Mouse (Mus musculus) MEL (cell line): ENCODE results near the gene Tprkb. TPM values are rescaled to one million over a fixed set of nuclear protein-coding genes. Genes with fewer than 3 reads are reported as not detected.

ENCODE experiments used
- DNase-seq: peaks from one replicate; pipeline ENCODE4 v3.0.0; 2011; ENCODE audit warnings: low read depth, low spot score
- H3K27ac ChIP-seq: 2 replicates; pipeline ENCODE4 v1.5.1; 2012; ENCODE audit warnings: low read depth, mild to moderate bottlenecking, control low read depth, low read length, moderate library complexity; ENCODE audit not compliant: control insufficient read depth
- H3K27me3 ChIP-seq, 2 experiments: fragments of 150-350 bp in 1 of 2; sonication (generic) in 1 of 2; 2 replicates each; pipeline ENCODE4 v1.6.1; 2012; ENCODE audit warnings: low read length in 2 of 2, mild to moderate bottlenecking in 2 of 2, improper control_type of control experiment in 1 of 2, moderate library complexity in 1 of 2; ENCODE audit not compliant: insufficient read depth in 2 of 2, control insufficient read depth in 1 of 2
- H3K36me3 ChIP-seq, 2 experiments: 2 replicates each; pipeline ENCODE4 v1.6.1; 2012 to 2014; ENCODE audit warnings: low read length in 2 of 2, improper control_type of control experiment in 1 of 2, inconsistent platforms in 1 of 2, mild to moderate bottlenecking in 1 of 2; ENCODE audit not compliant: insufficient read depth in 2 of 2, control insufficient read depth in 1 of 2
- H3K4me1 ChIP-seq, 2 experiments: fragments of 150-350 bp in 1 of 2; sonication (generic) in 1 of 2; 2 replicates each; pipeline ENCODE4 v1.6.1; 2012; ENCODE audit warnings: low read length in 2 of 2, improper control_type of control experiment in 1 of 2, mild to moderate bottlenecking in 1 of 2; ENCODE audit not compliant: insufficient read depth in 2 of 2, control insufficient read depth in 1 of 2
- H3K4me3 ChIP-seq, 2 experiments: fragments of 150-350 bp in 1 of 2; sonication (generic) in 1 of 2; 2 replicates each; pipeline ENCODE4 v1.5.1; 2012; ENCODE audit warnings: low read depth in 2 of 2, low read length in 2 of 2, mild to moderate bottlenecking in 2 of 2, moderate library complexity in 2 of 2, control low read depth in 1 of 2, improper control_type of control experiment in 1 of 2; ENCODE audit not compliant: control insufficient read depth in 1 of 2, insufficient read depth in 1 of 2
- H3K79me2 ChIP-seq: 2 replicates; pipeline ENCODE4 v1.6.1; 2012; ENCODE audit warnings: mild to moderate bottlenecking, low read length, moderate library complexity; ENCODE audit not compliant: control insufficient read depth, poor library complexity, insufficient read depth
- H3K9ac ChIP-seq: 2 replicates; pipeline ENCODE4 v1.6.1; 2012; ENCODE audit warnings: low read depth, mild to moderate bottlenecking, control low read depth, low read length, moderate library complexity; ENCODE audit not compliant: control insufficient read depth, poor library complexity, severe bottlenecking
- H3K9me3 ChIP-seq: fragments of 150-350 bp; sonication (generic); replicated peaks from 2 replicates; pipeline ENCODE4 v1.6.1; 2012; ENCODE audit warnings: mild to moderate bottlenecking, low read length, improper control_type of control experiment, moderate library complexity; ENCODE audit not compliant: insufficient read depth
- CHD1 ChIP-seq: IDR thresholded peaks from 2 replicates; pipeline ENCODE4 v1.6.1; 2012; ENCODE audit warnings: low read depth, mild to moderate bottlenecking, inconsistent platforms, low read length, improper control_type of control experiment
- CHD2 ChIP-seq: IDR thresholded peaks from 2 replicates; pipeline ENCODE4 v1.6.1; 2011; ENCODE audit warnings: low read length, improper control_type of control experiment
- CTCF ChIP-seq, 3 experiments: IDR thresholded peaks in 2 of 3; conservative IDR thresholded peaks in 1 of 3; 2 replicates each; pipeline ENCODE4 v1.5.1; 2011 to 2012; ENCODE audit warnings: low read length in 3 of 3, low read depth in 2 of 3, mild to moderate bottlenecking in 2 of 3, improper control_type of control experiment in 1 of 3, inconsistent platforms in 1 of 3, mixed read lengths in 1 of 3, moderate library complexity in 1 of 3; ENCODE audit not compliant: control insufficient read depth in 1 of 3, insufficient read depth in 1 of 3, poor library complexity in 1 of 3, severe bottlenecking in 1 of 3
- E2F4 ChIP-seq: IDR thresholded peaks from 2 replicates; pipeline ENCODE4 v1.6.1; 2011; ENCODE audit warnings: low read depth, low read length, improper control_type of control experiment, borderline replicate concordance
- ELF1 ChIP-seq: IDR thresholded peaks from 2 replicates; pipeline ENCODE4 v1.6.1; 2014; ENCODE audit warnings: low read depth, mild to moderate bottlenecking, inconsistent platforms, low read length, improper control_type of control experiment, moderate library complexity
- EP300 ChIP-seq, 2 experiments: IDR thresholded peaks; 2 replicates each; pipeline ENCODE4 v1.6.1; 2011; ENCODE audit warnings: improper control_type of control experiment in 2 of 2, low read length in 2 of 2, low read depth in 1 of 2, mild to moderate bottlenecking in 1 of 2
- ETS1 ChIP-seq: IDR thresholded peaks from 2 replicates; pipeline ENCODE4 v1.6.1; 2012; ENCODE audit warnings: low read depth, mild to moderate bottlenecking, inconsistent platforms, low read length, improper control_type of control experiment, moderate library complexity
- GABPA ChIP-seq: IDR thresholded peaks from 2 replicates; pipeline ENCODE4 v1.6.1; 2012; ENCODE audit warnings: low read depth, mild to moderate bottlenecking, inconsistent platforms, low read length, improper control_type of control experiment, moderate library complexity
- GATA1 ChIP-seq: IDR thresholded peaks from 2 replicates; pipeline ENCODE4 v1.6.1; 2011; ENCODE audit warnings: low read depth, low read length, improper control_type of control experiment
- HCFC1 ChIP-seq: IDR thresholded peaks from 2 replicates; pipeline ENCODE4 v1.6.1; 2012; ENCODE audit warnings: low read depth, mild to moderate bottlenecking, inconsistent platforms, low read length, improper control_type of control experiment, moderate library complexity
- JUND ChIP-seq: IDR thresholded peaks from 2 replicates; pipeline ENCODE4 v1.6.1; 2011; ENCODE audit warnings: low read depth, mild to moderate bottlenecking, improper control_type of control experiment, low read length
- KAT2A ChIP-seq: conservative IDR thresholded peaks from 2 replicates; pipeline ENCODE4 v1.6.1; 2012; ENCODE audit warnings: low read depth, low read length, improper control_type of control experiment, inconsistent platforms
- MAFK ChIP-seq: IDR thresholded peaks from 2 replicates; pipeline ENCODE4 v1.6.1; 2011; ENCODE audit warnings: low read depth, mild to moderate bottlenecking, low read length, improper control_type of control experiment, borderline replicate concordance
- MAZ ChIP-seq: IDR thresholded peaks from 2 replicates; pipeline ENCODE4 v1.6.1; 2012; ENCODE audit warnings: low read depth, mild to moderate bottlenecking, inconsistent platforms, low read length, improper control_type of control experiment
- MEF2A ChIP-seq: IDR thresholded peaks from 2 replicates; pipeline ENCODE4 v1.6.1; 2014; ENCODE audit warnings: low read depth, mild to moderate bottlenecking, inconsistent platforms, low read length, improper control_type of control experiment; ENCODE audit not compliant: poor library complexity, insufficient replicate concordance, severe bottlenecking; ENCODE audit errors: extremely low read depth
- MXI1 ChIP-seq: IDR thresholded peaks from 2 replicates; pipeline ENCODE4 v1.6.1; 2011; ENCODE audit warnings: mild to moderate bottlenecking, low read depth, low read length, improper control_type of control experiment
- MYB ChIP-seq: IDR thresholded peaks from 2 replicates; pipeline ENCODE4 v1.6.1; 2011; ENCODE audit warnings: mild to moderate bottlenecking, low read depth, low read length, improper control_type of control experiment
- MYC ChIP-seq: IDR thresholded peaks from 2 replicates; pipeline ENCODE4 v1.6.1; 2011; ENCODE audit warnings: low read depth, mild to moderate bottlenecking, low read length, improper control_type of control experiment, moderate library complexity
- NRF1 ChIP-seq: IDR thresholded peaks from 2 replicates; pipeline ENCODE4 v1.6.1; 2014; ENCODE audit warnings: low read depth, mild to moderate bottlenecking, inconsistent platforms, low read length, improper control_type of control experiment, moderate library complexity; ENCODE audit not compliant: poor library complexity, insufficient read depth, severe bottlenecking
- POLR2A ChIP-seq, 2 experiments: IDR thresholded peaks; 2 replicates each; pipeline ENCODE4 v1.6.1; 2011 to 2012; ENCODE audit warnings: low read length in 2 of 2, mild to moderate bottlenecking in 2 of 2, control low read depth in 1 of 2, improper control_type of control experiment in 1 of 2, low read depth in 1 of 2, moderate library complexity in 1 of 2; ENCODE audit not compliant: control insufficient read depth in 1 of 2, insufficient read depth in 1 of 2, poor library complexity in 1 of 2
- POLR2AphosphoS2 ChIP-seq: IDR thresholded peaks from 2 replicates; pipeline ENCODE4 v1.6.1; 2011; ENCODE audit warnings: low read length, improper control_type of control experiment
- POLR2AphosphoS5 ChIP-seq: IDR thresholded peaks from 2 replicates; pipeline ENCODE4 v1.6.1; 2012; ENCODE audit warnings: low read depth, borderline replicate concordance, mild to moderate bottlenecking, inconsistent platforms, low read length, moderate library complexity, mixed read lengths
- RAD21 ChIP-seq: IDR thresholded peaks from 2 replicates; pipeline ENCODE4 v1.6.1; 2011; ENCODE audit warnings: mild to moderate bottlenecking, low read depth, low read length, improper control_type of control experiment
- RCOR1 ChIP-seq: IDR thresholded peaks from 2 replicates; pipeline ENCODE4 v1.6.1; 2012; ENCODE audit warnings: low read depth, mild to moderate bottlenecking, inconsistent platforms, low read length, improper control_type of control experiment
- SIN3A ChIP-seq: IDR thresholded peaks from 2 replicates; pipeline ENCODE4 v1.6.1; 2012; ENCODE audit warnings: low read length, improper control_type of control experiment, inconsistent platforms
- SMC3 ChIP-seq: IDR thresholded peaks from 2 replicates; pipeline ENCODE4 v1.6.1; 2011; ENCODE audit warnings: low read depth, low read length, improper control_type of control experiment
- TAL1 ChIP-seq: IDR thresholded peaks from 2 replicates; pipeline ENCODE4 v1.6.1; 2012; ENCODE audit warnings: mild to moderate bottlenecking, inconsistent platforms, low read length, moderate library complexity, mixed read lengths
- TBP ChIP-seq: IDR thresholded peaks from 2 replicates; pipeline ENCODE4 v1.8.0; 2011; ENCODE audit warnings: low read depth, low read length, improper control_type of control experiment
- TCF12 ChIP-seq: IDR thresholded peaks from 2 replicates; pipeline ENCODE4 v1.6.1; 2014; ENCODE audit warnings: low read depth, mild to moderate bottlenecking, inconsistent platforms, low read length, improper control_type of control experiment, moderate library complexity
- UBTF ChIP-seq: IDR thresholded peaks from 2 replicates; pipeline ENCODE4 v1.6.1; 2012; ENCODE audit warnings: low read depth, mild to moderate bottlenecking, inconsistent platforms, low read length, improper control_type of control experiment, moderate library complexity, borderline replicate concordance; ENCODE audit not compliant: insufficient read depth
- USF1 ChIP-seq: IDR thresholded peaks from 2 replicates; pipeline ENCODE4 v1.6.1; 2014; ENCODE audit warnings: low read depth, mild to moderate bottlenecking, inconsistent platforms, low read length, improper control_type of control experiment, moderate library complexity
- USF2 ChIP-seq, 2 experiments: IDR thresholded peaks; 2 replicates each; pipeline ENCODE4 v1.6.1; 2011 to 2012; ENCODE audit warnings: improper control_type of control experiment in 2 of 2, low read length in 2 of 2, borderline replicate concordance in 1 of 2, inconsistent platforms in 1 of 2, low read depth in 1 of 2, mild to moderate bottlenecking in 1 of 2; ENCODE audit not compliant: insufficient read depth in 1 of 2
- ZC3H11A ChIP-seq: IDR thresholded peaks from 2 replicates; pipeline ENCODE4 v1.6.1; 2012; ENCODE audit warnings: low read depth, mild to moderate bottlenecking, inconsistent platforms, low read length, improper control_type of control experiment
- ZKSCAN1 ChIP-seq: IDR thresholded peaks from 2 replicates; pipeline ENCODE4 v1.6.1; 2012; ENCODE audit warnings: low read depth, mild to moderate bottlenecking, inconsistent platforms, low read length, improper control_type of control experiment, moderate library complexity
- ZMIZ1 ChIP-seq: IDR thresholded peaks from 2 replicates; pipeline ENCODE4 v1.6.1; 2012; ENCODE audit warnings: low read depth, mild to moderate bottlenecking, inconsistent platforms, low read length, improper control_type of control experiment, moderate library complexity
- ZNF384 ChIP-seq: IDR thresholded peaks from 2 replicates; pipeline ENCODE4 v1.6.1; 2012; ENCODE audit warnings: low read depth, mild to moderate bottlenecking, inconsistent platforms, low read length, improper control_type of control experiment
- polyA plus RNA-seq, 2 experiments: library from polyadenylated mRNA; stranded (reverse) in 1 of 2; unstranded in 1 of 2; fragments of >175 nt in 1 of 2; fragments of >200 nt in 1 of 2; gene quantifications; 2 replicates each; pipeline versions ENCODE4 v1.2.1 to v1.2.4; 2012; ENCODE audit warnings: low replicate concordance in 2 of 2, low read depth in 1 of 2; ENCODE audit not compliant: insufficient read length in 2 of 2, insufficient read depth in 1 of 2, missing spikeins in 1 of 2
- total RNA-seq: library from RNA; depleted of rRNA; stranded (reverse); fragments of 300-350 nt; gene quantifications from 2 replicates; pipeline ENCODE4 v1.2.3, GENCODE M21; 2012

Tprkb gene
- total and polyA plus RNA-seq, 3 experiments, result 66.5 to 87.6 (median 85.1) TPM

DNA sequence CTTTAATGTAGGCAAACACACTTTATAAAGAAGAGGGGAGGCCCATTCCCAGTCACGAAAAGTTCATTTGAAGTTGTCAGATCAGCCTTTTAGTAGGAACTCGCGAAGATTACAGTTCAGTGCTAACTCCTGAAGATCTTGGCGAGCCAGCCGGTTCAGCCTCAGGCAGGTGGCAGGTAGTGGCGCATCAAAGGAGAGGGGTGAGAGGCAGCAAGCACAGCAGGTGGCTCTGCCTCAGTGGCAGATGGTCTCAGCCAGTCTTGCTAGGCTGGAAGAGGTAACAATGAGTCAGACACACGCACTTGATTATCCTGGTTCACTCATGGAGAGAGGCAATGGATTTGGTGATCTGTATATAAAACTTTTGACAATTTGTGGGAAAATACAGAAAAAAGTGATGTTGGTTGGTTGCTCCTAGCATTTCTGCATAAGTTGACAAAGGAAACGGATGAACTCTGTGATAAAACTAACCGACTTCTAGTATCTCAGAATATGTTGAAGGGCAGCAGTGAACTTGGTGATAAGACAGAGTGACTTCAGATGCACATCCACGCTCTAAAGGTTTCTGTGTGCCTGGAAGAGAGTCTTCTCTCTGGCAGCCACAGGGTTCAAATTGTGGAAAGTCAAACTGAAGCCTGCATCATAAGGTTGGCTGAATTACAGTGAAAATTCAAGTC lies 63.4 kb downstream of the Tprkb start:
- peak; percentile 81 for DNase-seq
- H3K4me3 ChIP-seq, result peak overlapping the region; percentile 1 to 5; a peak in 1 of 4 replicates
- H3K4me1 ChIP-seq, result peaks cover 31 to 33% of the 10 kb centered on the region in 2 experiments
- peak overlapping the region; percentile 96 for H3K27ac ChIP-seq
- H3K9ac ChIP-seq, result peak overlapping the region; percentile 35
- H3K27me3 ChIP-seq, result no peaks in the 10 kb centered on the region
- H3K36me3 ChIP-seq, result peaks cover 0 to 36% of the 10 kb centered on the region in 2 experiments; a peak in 2 of 4 replicates
- no peaks in the 10 kb centered on the region; the same call in 1 of the 2 replicates for H3K9me3 ChIP-seq
- H3K79me2 ChIP-seq, result no peaks in the 10 kb centered on the region
- TF ChIP-seq TBP (0 out of 2 replicates have a peak, but pooled peaks have one; percentile 33), MYC (no peak), SIN3A (peak; percentile 88), CHD1 (no peak), USF2 (IDR thresholded peaks at IDR 0.05; ENCODE audit: borderline replicate concordance in 1 of 2, insufficient read depth in 1 of 2, low read depth in 1 of 2, low read length in 2 of 2) (no peak), JUND (no peak), RAD21 (no peak), POLR2AphosphoS2 (no peak), MYB (peak; percentile 93), ZC3H11A (no peak), EP300 (IDR thresholded peaks at IDR 0.05; ENCODE audit: low read depth in 1 of 2, low read length in 2 of 2) (peak; percentile 97 to 98), TAL1 (peak; percentile 29), E2F4 (no peak), USF1 (no peak), ZMIZ1 (no peak), CTCF (IDR thresholded peaks at IDR 0.05 in 2 of 3, conservative IDR thresholded peaks at IDR 0.05 in 1 of 3; ENCODE audit: control insufficient read depth in 1 of 3, insufficient read depth in 1 of 3, low read depth in 2 of 3, low read length in 3 of 3, poor library complexity in 1 of 3, severe bottlenecking in 1 of 3) (no peak), RCOR1 (peak; percentile 65), MAFK (no peak), GABPA (no peak), ZNF384 (peak; percentile 63; the same call in 1 of the 2 replicates), GATA1 (peak; percentile 96), TCF12 (peak; percentile 92), UBTF (no peak), POLR2AphosphoS5 (no peak), KAT2A (no peak), ZKSCAN1 (no peak), NRF1 (no peak), MEF2A (no peak), CHD2 (no peak), MAZ (0 out of 2 replicates have a peak, but pooled peaks have one; percentile 11), SMC3 (no peak), ETS1 (peak; percentile 87), ELF1 (no peak), MXI1 (no peak), HCFC1 (no peak), POLR2A (IDR thresholded peaks at IDR 0.05; ENCODE audit: control insufficient read depth in 1 of 2, insufficient read depth in 1 of 2, low read depth in 1 of 2, low read length in 2 of 2, poor library complexity in 1 of 2) (peak in 1 of 2 experiments; percentile 45; a peak in 1 of 4 replicates)
